ENCODE assay signal across 8 mouse cellular contexts in the genomic region with DNA sequence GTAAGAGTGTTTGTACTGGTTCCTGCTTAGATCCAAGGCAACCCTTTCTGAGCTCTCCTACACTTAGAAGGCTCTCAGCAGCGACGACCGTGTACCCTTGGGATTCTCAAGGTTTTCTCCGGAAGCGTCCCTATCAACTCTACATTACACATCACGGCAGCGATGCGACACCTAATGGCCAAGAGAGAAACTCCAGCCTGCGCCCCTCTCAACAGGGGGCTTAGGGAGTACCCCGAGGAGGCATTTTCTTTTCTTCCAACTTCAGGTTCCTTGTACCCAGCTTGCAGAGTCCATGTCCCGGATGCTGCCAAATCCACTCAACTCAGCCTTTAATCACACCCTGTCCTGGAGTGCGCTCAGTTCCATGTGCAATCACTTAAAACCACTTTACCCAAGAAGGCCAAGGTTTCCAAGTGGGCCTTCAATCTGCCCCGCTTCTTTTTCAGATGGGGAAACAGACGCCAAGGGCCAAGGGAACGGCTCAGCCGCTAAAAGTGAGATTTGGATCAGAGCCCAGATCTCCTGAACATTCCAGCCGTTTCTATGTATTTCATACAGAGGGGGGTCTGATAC.
A peak's percentile ranks its signal among the peaks of the same experiment; 100 is the strongest.
DNase-seq lines count a peak whose midpoint lies in the region; ATAC-seq lines count a peak whose summit lies in the region.

No protein-coding gene starts in this region.

- no peaks in the 10 kb centered on the region for H3K36me3 ChIP-seq in forebrain, embryonic 15.5 days
- H3K36me3 ChIP-seq in hindbrain, embryonic 11.5 days (ENCODE audit: control insufficient read depth, insufficient read depth, low read length) = no peaks in the 10 kb centered on the region

- no peak overlapping the region; the same call in 1 of the 2 replicates for H3K9ac ChIP-seq in forebrain, embryonic 15.5 days (replicated peaks)
- no peak overlapping the region for H3K9ac ChIP-seq in hindbrain, embryonic 11.5 days (ENCODE audit: low read depth, low read length)

- peak overlapping the region; percentile 34 for H3K4me2 ChIP-seq in forebrain, embryonic 15.5 days (replicated peaks)
- peak overlapping the region; percentile 36 for H3K4me2 ChIP-seq in hindbrain, embryonic 11.5 days (replicated peaks; ENCODE audit: low read depth, low read length)

- no peak overlapping the region for H3K4me3 ChIP-seq in forebrain, embryonic 15.5 days
- H3K4me3 ChIP-seq in hindbrain, embryonic 11.5 days (ENCODE audit: low read depth, low read length) = no peak overlapping the region

- DNase-seq in Muller cell, postnatal 12 days (ENCODE audit: inconsistent ontology term) = peak; percentile 48
- DNase-seq in cerebellum, adult 11 months = peak; percentile 37
- peak; percentile 85 for DNase-seq in hindbrain, embryonic 11.5 days (ENCODE audit: low spot score)
- DNase-seq in layer of hippocampus, postnatal 25 days (ENCODE audit: extremely low spot score in 1 of 2, low spot score in 1 of 2) = peak; percentile 50 to 70
- peak; percentile 74 for DNase-seq in lung, postnatal 25 days (ENCODE audit: low spot score)
- peak; percentile 82 for DNase-seq in retina, postnatal 1 day

- WGBS in forebrain, embryonic 15.5 days = 15% methylated on average over 17 of the region's 17 CpGs
- 20% methylated on average over 17 of the region's 17 CpGs for WGBS in hindbrain, embryonic 11.5 days

- H3K4me1 ChIP-seq in forebrain, embryonic 15.5 days = peaks cover 25% of the 10 kb centered on the region
- H3K4me1 ChIP-seq in hindbrain, embryonic 11.5 days (replicated peaks; ENCODE audit: control insufficient read depth, insufficient read depth, low read length) = no peaks in the 10 kb centered on the region; the same call in 1 of the 2 replicates

- no peaks in the 10 kb centered on the region for H3K9me3 ChIP-seq in forebrain, embryonic 15.5 days
- H3K9me3 ChIP-seq in hindbrain, embryonic 11.5 days (ENCODE audit: control insufficient read depth, low read length) = no peaks in the 10 kb centered on the region

- H3K27me3 ChIP-seq in forebrain, embryonic 15.5 days = no peaks in the 10 kb centered on the region
- no peaks in the 10 kb centered on the region for H3K27me3 ChIP-seq in hindbrain, embryonic 11.5 days (ENCODE audit: control insufficient read depth, insufficient read depth, low read length)

- peak; percentile 61 for ATAC-seq in forebrain, embryonic 15.5 days (replicated peaks)
- no peak for ATAC-seq in hindbrain, embryonic 11.5 days (ENCODE audit: low FRiP score)
- no peak for ATAC-seq in monocyte, adult 5-6 weeks (replicated peaks; ENCODE audit: insufficient number of reproducible peaks, low FRiP score, low TSS enrichment, poor library complexity, severe bottlenecking)

- no peak overlapping the region for H3K27ac ChIP-seq in forebrain, embryonic 15.5 days (replicated peaks)
- H3K27ac ChIP-seq in hindbrain, embryonic 11.5 days (ENCODE audit: low read depth, low read length) = no peak overlapping the region
